Mouse (Mus musculus) C2C12 (cell line): ENCODE results near the gene Spata31d1b. TPM values are rescaled to one million over a fixed set of nuclear protein-coding genes. Genes with fewer than 3 reads are reported as not detected.
A peak's percentile ranks its signal among the peaks of the same experiment; 100 is the strongest.

Experiments used
- H3K27me3 ChIP-seq: one replicate; pipeline ENCODE4 v1.6.1; 2011; ENCODE audit not compliant: control insufficient read depth, insufficient read depth, insufficient read length
- H3K36me3 ChIP-seq: one replicate; pipeline ENCODE4 v1.6.1; 2011; ENCODE audit not compliant: control insufficient read depth, insufficient read depth
- H3K4me3 ChIP-seq: one replicate; pipeline ENCODE4 v1.5.1; 2011; ENCODE audit warnings: mild to moderate bottlenecking, control low read depth; ENCODE audit not compliant: poor library complexity, insufficient read depth, severe bottlenecking
- H3K79me2 ChIP-seq: one replicate; pipeline ENCODE4 v1.6.1; 2011; ENCODE audit not compliant: control insufficient read depth, insufficient read depth
- H3K79me3 ChIP-seq: one replicate; pipeline ENCODE4 v1.6.1; 2011; ENCODE audit warnings: low read depth, control low read depth
- H3ac ChIP-seq: one replicate; pipeline ENCODE3; 2011; ENCODE audit warnings: low read depth; ENCODE audit not compliant: control insufficient read depth, insufficient read length
- CEBPB ChIP-seq: IDR thresholded peaks from one replicate; pipeline ENCODE4 v1.6.1; 2011; ENCODE audit warnings: low read depth, mild to moderate bottlenecking, control low read depth, moderate library complexity
- CTCF ChIP-seq: IDR thresholded peaks from one replicate; pipeline ENCODE4 v1.5.1; 2011; ENCODE audit not compliant: control insufficient read depth, insufficient read depth, insufficient read length
- FOSL1 ChIP-seq: IDR thresholded peaks from one replicate; pipeline ENCODE4 v1.8.0; 2011; ENCODE audit warnings: mild to moderate bottlenecking, low read length; ENCODE audit not compliant: poor library complexity, insufficient read depth, severe bottlenecking
- MAX ChIP-seq: IDR thresholded peaks from one replicate; pipeline ENCODE4 v1.6.1; 2011; ENCODE audit warnings: mild to moderate bottlenecking, control low read depth
- MYOD1 ChIP-seq: IDR thresholded peaks from one replicate; pipeline ENCODE4 v1.6.1; 2011; ENCODE audit warnings: low read depth; ENCODE audit not compliant: control insufficient read depth, insufficient read length
- MYOG ChIP-seq: IDR thresholded peaks from one replicate; pipeline ENCODE4 v1.6.1; 2011; ENCODE audit not compliant: control insufficient read depth, insufficient read length; ENCODE audit errors: extremely low read depth
- polyA plus RNA-seq: library from polyadenylated mRNA; unstranded; fragments of >200 nt; fragmentation: generic; extraction: Trizol; gene quantifications from one replicate; pipeline ENCODE4 v1.2.1, GENCODE M21; 2012; ENCODE audit warnings: missing spikeins

Gene Spata31d1b
- polyA plus RNA-seq, 1 experiment = not detected

DNA sequence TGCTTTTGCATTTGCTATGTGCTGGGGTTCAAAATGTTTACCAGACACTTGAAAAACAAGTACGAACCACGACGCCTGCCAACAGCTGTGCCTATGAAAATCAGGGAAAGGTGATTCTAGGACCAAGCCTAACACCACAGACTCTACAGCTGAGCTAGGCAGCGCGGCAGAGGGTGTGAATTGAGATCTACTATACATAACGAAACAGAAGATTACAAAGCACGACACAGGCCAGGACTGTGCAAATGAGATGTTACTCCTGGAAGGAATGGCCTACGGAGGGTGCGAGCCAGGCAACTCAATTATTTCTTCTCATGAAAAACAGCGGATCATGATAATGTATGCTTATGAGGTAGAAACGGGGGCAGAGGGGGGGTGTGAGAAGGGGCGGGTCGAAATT lies 56.4 kb downstream of the Spata31d1b start:
- Histone ChIP-seq H3K79me2 (peaks cover 56% of the 10 kb centered on the region), H3K79me3 (peaks cover 44% of the 10 kb centered on the region), H3ac (peak overlapping the region; percentile 48), H3K27me3 (no peaks in the 10 kb centered on the region), H3K36me3 (peaks cover 22% of the 10 kb centered on the region), H3K4me3 (peak overlapping the region; percentile 85)
- no peak for TF ChIP-seq MAX
- no peak for TF ChIP-seq MYOD1
- no peak for TF ChIP-seq FOSL1
- no peak for TF ChIP-seq CEBPB
- no peak for TF ChIP-seq CTCF
- no peak for TF ChIP-seq MYOG

Other genes with a start within 250 kb of the Spata31d1b start
- gene Agtpbp1, start 127.1 kb upstream of the Spata31d1b start, polyA plus RNA-seq = 7.5 TPM
- gene Naa35, start 127.0 kb upstream of the Spata31d1b start, polyA plus RNA-seq = 35.1 TPM
- 5.6 TPM for gene Golm1, start 36.5 kb upstream of the Spata31d1b start, polyA plus RNA-seq
- gene 4921517D22Rik, start 18.2 kb upstream of the Spata31d1b start, polyA plus RNA-seq = not detected
- not detected for gene Spata31d1a, start 2.0 kb upstream of the Spata31d1b start, polyA plus RNA-seq
- not detected for gene Spata31d1d, start 19.5 kb downstream of the Spata31d1b start, polyA plus RNA-seq
- 0.01 TPM for gene 1700014D04Rik, start 34.5 kb downstream of the Spata31d1b start, polyA plus RNA-seq
- gene Isca1, start 57.5 kb downstream of the Spata31d1b start, polyA plus RNA-seq = 43.2 TPM
- gene Gm49354, start 70.0 kb downstream of the Spata31d1b start, polyA plus RNA-seq = not detected
- gene Tut7, start 110.9 kb downstream of the Spata31d1b start, polyA plus RNA-seq = 13.7 TPM